Mouse (Mus musculus) megakaryocyte, embryonic 14.5 days (primary cell): Measurements from ENCODE around the gene Pnkd.

Experiments
- FLI1 ChIP-seq: IDR thresholded peaks from 2 replicates; pipeline ENCODE4 v1.6.1; 2012; ENCODE audit warnings: low read length, inconsistent platforms, mixed read lengths
- GATA1 ChIP-seq: IDR thresholded peaks from 3 replicates; pipeline ENCODE4 v1.6.1; 2012; ENCODE audit warnings: mixed read lengths, low read length, inconsistent platforms, borderline replicate concordance

DNA sequence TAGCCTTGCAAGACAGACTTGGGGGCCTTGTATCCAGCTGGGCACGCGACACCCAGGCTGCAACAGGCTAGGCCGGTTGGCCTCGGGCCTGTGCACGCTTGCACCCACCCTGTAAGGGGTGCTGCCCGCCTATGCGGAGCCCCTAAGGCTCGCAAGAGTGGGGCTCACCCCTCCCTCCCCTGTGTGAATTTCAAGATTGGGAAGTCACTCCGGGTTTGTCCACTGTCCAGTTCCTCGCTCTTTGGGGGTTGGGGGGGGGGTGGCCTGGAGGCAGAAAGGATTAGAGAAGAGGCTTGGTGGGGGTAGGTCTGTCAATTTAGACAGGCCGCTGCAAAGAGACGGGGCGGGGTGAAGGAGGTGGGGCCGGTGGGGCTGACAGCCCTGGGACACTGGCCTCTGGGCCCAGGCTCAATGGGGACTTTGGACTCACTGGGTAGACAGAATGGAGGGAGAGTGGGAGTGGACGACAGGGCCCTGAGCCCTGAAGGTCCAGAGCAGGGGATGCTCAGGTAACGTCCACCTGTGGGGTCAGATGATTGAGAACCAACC, 107.8 kb downstream of the Pnkd start:
- TF ChIP-seq GATA1 (no peak), FLI1 (no peak)
